Mouse (Mus musculus) intestine, embryonic 14.5 days (tissue): ENCODE measurements at regions not wholly inside any gene's neighbourhood (a gene's known extent, or its start where the extent isn't known, plus 50 kb on each side); places are given as distances from the start of the nearest gene placed in this dataset.

Experiments used
- ATAC-seq: fragments of 200-750 bp; cut with Nextera tagmentation; replicated peaks from 2 replicates; pipeline ENCODE4 v1.8.0; 2017; ENCODE audit warnings: low read depth, moderate number of reproducible peaks, moderate TSS enrichment, moderate library complexity; ENCODE audit not compliant: low FRiP score, low TSS enrichment
- DNase-seq: peaks from one replicate; pipeline ENCODE4 v3.0.0-alpha.2; 2018; ENCODE audit warnings: low spot score
- H3K27ac ChIP-seq: fragments of 300-500 bp; sonication (generic); 2 replicates; pipeline ENCODE4 v1.5.1; 2014; ENCODE audit warnings: low read depth, mild to moderate bottlenecking, control low read depth
- H3K27me3 ChIP-seq: fragments of 300-500 bp; sonication (generic); replicated peaks from 2 replicates; pipeline ENCODE4 v1.6.1; 2014; ENCODE audit warnings: low read length, control low read depth; ENCODE audit not compliant: control insufficient read depth, insufficient read depth
- H3K36me3 ChIP-seq: fragments of 300-500 bp; sonication (generic); 2 replicates; pipeline ENCODE4 v1.6.1; 2014; ENCODE audit warnings: low read length, control low read depth; ENCODE audit not compliant: control insufficient read depth, insufficient read depth
- H3K4me1 ChIP-seq: fragments of 300-500 bp; sonication (generic); replicated peaks from 2 replicates; pipeline ENCODE4 v1.6.1; 2014; ENCODE audit warnings: low read length, control low read depth, mixed read lengths; ENCODE audit not compliant: control insufficient read depth, insufficient read depth
- H3K4me2 ChIP-seq: fragments of 300-500 bp; sonication (generic); 2 replicates; pipeline ENCODE4 v1.6.1; 2014; ENCODE audit warnings: low read length
- H3K4me3 ChIP-seq: fragments of 300-500 bp; sonication (generic); 2 replicates; pipeline ENCODE4 v1.5.1; 2014; ENCODE audit warnings: low read depth, low read length, control low read depth, mixed read lengths
- H3K9ac ChIP-seq: fragments of 300-500 bp; sonication (generic); 2 replicates; pipeline ENCODE4 v1.6.1; 2014; ENCODE audit warnings: mild to moderate bottlenecking, low read length
- H3K9me3 ChIP-seq: fragments of 300-500 bp; sonication (generic); 2 replicates; pipeline ENCODE4 v1.6.1; 2016; ENCODE audit warnings: low read length, control low read depth; ENCODE audit not compliant: control insufficient read depth
- WGBS: fragments of 180-500 bp; shearing (Covaris S2); extraction: QIAGEN DNeasy Blood & Tissue Kit; methylation state at CpG from one replicate; pipeline ENCODE4 v1.1.7; 2014; 5-methylcytosine and 5-hydroxymethylcytosine counted together

DNA sequence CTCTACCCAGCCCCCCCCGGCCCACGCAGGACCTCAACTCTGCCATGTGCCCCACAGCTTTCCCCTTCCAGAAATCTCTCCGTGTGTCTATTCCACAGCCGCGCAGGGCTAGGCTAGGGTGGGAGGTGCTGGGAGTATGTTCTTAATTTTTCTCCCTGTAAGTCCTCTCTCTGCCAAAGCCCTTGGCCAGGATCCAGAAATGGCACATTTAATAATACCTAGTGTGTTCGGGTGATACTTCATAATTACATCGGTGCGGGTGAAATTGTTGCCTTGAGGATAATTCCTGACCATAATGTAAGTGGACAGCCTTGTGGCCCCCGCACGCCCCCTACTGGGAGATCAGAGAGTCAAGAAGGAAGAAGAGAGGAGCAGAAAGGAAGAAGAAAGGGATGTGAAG, 1093.5 kb downstream of the Mrps31 start:
- Histone ChIP-seq H3K9ac (no peak overlapping the region), H3K27ac (no peak overlapping the region), H3K9me3 (no peaks in the 10 kb centered on the region), H3K27me3 (no peaks in the 10 kb centered on the region), H3K4me1 (0 out of 2 replicates have a peak, but pooled peaks cover 4% of the 10 kb centered on the region), H3K4me2 (peak overlapping the region; percentile 39; the same call in 1 of the 2 replicates), H3K36me3 (no peaks in the 10 kb centered on the region), H3K4me3 (no peak overlapping the region)
- ATAC-seq, result no peak
- peak; percentile 79 for DNase-seq
- 41% methylated on average over 10 of the region's 10 CpGs for WGBS

DNA sequence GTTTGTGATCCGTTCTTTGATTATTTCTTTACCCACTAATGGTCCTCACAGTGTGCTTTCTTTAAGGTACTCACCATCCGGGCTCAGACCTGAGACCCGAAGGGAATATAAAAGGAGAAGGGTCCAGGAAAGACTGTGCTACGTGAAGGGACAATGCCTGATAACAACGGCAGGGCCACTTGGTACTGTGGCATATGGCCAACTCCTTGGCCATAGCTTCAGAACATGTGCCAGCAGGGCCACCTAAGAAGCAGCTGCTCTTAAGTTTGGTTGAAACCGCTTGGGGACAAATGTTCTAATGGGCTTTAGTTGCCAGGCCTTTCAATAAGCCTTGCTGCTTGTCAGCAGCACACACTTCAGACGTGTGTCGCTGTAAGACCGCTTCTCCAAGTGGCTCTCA, 1094.1 kb downstream of the Mrps31 start:
- Histone ChIP-seq H3K4me3 (no peak overlapping the region), H3K4me2 (no peak overlapping the region), H3K27ac (no peak overlapping the region), H3K27me3 (no peaks in the 10 kb centered on the region), H3K9ac (no peak overlapping the region), H3K9me3 (no peaks in the 10 kb centered on the region), H3K4me1 (0 out of 2 replicates have a peak, but pooled peaks cover 4% of the 10 kb centered on the region), H3K36me3 (no peaks in the 10 kb centered on the region)
- DNase-seq, result no peak
- 96% methylated on average over 9 of the region's 9 CpGs for WGBS
- no peak for ATAC-seq

DNA sequence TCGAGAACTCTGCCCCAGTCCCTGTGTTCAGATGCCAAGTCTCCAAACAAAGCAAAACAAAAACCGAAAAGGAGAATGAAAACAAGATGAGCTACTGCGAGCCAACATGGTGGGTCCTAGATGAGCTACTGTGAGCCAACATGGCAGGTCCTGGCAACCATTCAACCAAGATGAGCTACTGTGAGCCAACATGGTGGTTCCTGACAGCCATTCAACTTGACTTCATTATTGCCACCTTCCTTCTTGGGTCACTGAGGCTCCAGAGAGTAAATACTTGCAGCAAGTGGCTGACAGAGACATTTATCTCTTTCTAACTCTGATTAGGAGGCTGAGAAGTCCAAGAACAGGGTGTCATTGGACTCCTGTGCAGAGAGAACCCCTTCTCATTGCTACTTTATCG, 1094.8 kb downstream of the Mrps31 start:
- no peak overlapping the region for H3K9ac ChIP-seq
- H3K27me3 ChIP-seq, result no peaks in the 10 kb centered on the region
- H3K36me3 ChIP-seq, result no peaks in the 10 kb centered on the region
- no peak for DNase-seq
- H3K4me2 ChIP-seq, result no peak overlapping the region
- no peak overlapping the region for H3K27ac ChIP-seq
- no peak overlapping the region for H3K4me3 ChIP-seq
- 92% methylated on average over 4 of the region's 4 CpGs for WGBS
- H3K4me1 ChIP-seq, result 0 out of 2 replicates have a peak, but pooled peaks cover 4% of the 10 kb centered on the region
- H3K9me3 ChIP-seq, result no peaks in the 10 kb centered on the region
- ATAC-seq, result no peak

DNA sequence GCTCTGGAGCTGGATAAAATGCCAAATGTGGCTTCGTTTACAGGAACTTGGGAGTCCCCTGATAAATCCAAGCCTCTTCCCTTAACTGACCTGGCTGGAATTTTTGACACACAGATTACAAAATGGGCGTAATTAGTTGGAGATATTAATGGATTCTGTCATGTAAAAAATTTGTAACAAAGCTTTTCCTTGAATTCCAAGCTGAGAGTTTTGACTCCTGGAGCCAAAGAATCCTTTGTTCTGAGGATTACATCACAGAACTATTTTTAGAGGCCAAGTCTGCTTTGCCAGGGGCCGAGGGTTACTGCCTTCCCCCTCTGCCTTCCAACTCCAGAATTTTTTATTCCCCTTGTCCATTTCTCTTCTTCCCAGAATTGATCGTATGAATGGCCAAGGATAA, 1096.5 kb downstream of the Mrps31 start:
- Histone ChIP-seq H3K4me3 (no peak overlapping the region), H3K27ac (no peak overlapping the region), H3K4me2 (no peak overlapping the region), H3K9ac (no peak overlapping the region), H3K9me3 (no peaks in the 10 kb centered on the region), H3K4me1 (0 out of 2 replicates have a peak, but pooled peaks cover 4% of the 10 kb centered on the region), H3K27me3 (no peaks in the 10 kb centered on the region), H3K36me3 (no peaks in the 10 kb centered on the region)
- DNase-seq, result no peak
- 53% methylated on average over 4 of the region's 4 CpGs for WGBS
- no peak for ATAC-seq

DNA sequence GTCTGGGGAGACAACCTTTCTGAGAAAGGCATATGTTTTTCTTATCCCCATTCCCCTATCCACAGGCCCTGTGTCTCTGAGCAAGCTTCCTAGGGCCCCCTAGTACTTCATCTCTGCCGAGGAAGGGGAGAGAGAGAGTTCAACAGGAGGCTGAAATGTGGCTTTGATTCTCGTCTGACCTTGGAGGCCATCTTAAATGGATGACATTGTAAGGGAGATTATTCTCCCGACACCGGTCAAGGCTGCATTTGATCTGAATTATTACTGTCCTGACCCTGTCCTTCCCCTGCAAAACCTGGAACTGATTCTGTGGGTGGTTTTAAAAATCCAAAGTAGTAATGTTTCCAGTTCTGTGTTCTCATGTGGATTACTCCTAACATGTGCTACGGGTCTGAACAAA, 1098.9 kb downstream of the Mrps31 start:
- no peaks in the 10 kb centered on the region for H3K36me3 ChIP-seq
- no peaks in the 10 kb centered on the region for H3K9me3 ChIP-seq
- H3K27ac ChIP-seq, result no peak overlapping the region
- ATAC-seq (no peak), DNase-seq (no peak)
- no peak overlapping the region for H3K4me3 ChIP-seq
- H3K4me2 ChIP-seq, result no peak overlapping the region
- H3K9ac ChIP-seq, result no peak overlapping the region
- 59% methylated on average over 5 of the region's 5 CpGs for WGBS
- no peaks in the 10 kb centered on the region for H3K4me1 ChIP-seq
- H3K27me3 ChIP-seq, result no peaks in the 10 kb centered on the region

DNA sequence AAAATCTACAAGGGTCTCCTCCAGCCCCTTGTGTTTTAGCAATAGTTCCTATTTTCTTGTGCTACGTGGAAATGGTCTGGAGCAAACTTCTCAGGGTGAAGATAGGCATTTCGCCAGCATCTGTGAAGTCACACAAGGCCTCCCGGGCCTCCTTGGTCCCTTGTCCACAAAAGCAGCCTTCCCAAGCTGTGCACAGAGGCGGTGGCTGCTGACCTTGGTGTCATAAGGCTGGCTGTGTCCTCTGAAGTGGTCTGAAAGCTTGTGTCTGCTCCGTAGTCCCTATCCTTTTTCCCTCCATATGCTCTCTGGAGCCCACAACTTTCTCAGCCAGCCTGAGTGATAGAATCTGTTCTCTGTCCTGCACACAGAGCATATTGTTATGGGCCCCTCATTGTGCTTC, 1099.4 kb downstream of the Mrps31 start:
- Histone ChIP-seq H3K4me3 (no peak overlapping the region), H3K4me1 (no peaks in the 10 kb centered on the region), H3K27ac (no peak overlapping the region), H3K9ac (no peak overlapping the region), H3K9me3 (no peaks in the 10 kb centered on the region), H3K36me3 (no peaks in the 10 kb centered on the region), H3K27me3 (no peaks in the 10 kb centered on the region), H3K4me2 (no peak overlapping the region)
- ATAC-seq, result no peak
- no peak for DNase-seq
- WGBS, result 79% methylated on average over 5 of the region's 5 CpGs

DNA sequence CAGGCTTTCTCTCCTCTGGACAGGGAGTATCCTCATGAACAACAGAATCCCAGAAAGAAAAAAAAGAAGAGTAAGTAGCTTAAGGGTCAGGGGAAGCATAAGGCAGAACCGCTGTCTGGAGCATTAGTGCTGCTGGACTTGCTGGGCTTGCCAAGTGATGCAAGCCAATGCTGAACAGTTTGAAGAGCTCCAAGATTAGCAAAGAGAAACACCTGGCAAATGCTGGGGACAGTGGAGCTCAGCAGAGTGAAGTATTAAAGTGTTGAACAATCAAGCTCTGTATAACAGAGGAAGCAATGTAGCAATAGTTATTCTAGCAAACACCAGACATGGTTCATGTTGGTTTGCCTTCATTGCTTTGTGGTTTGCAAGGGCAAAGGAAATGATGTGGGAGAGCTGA, 1100.1 kb downstream of the Mrps31 start:
- Histone ChIP-seq H3K9ac (no peak overlapping the region), H3K9me3 (no peaks in the 10 kb centered on the region), H3K27ac (no peak overlapping the region), H3K4me1 (no peaks in the 10 kb centered on the region), H3K27me3 (no peaks in the 10 kb centered on the region), H3K4me2 (no peak overlapping the region), H3K4me3 (no peak overlapping the region), H3K36me3 (no peaks in the 10 kb centered on the region)
- no peak for ATAC-seq
- DNase-seq, result no peak
- WGBS, result 63% methylated on average over 1 of the region's 1 CpGs

DNA sequence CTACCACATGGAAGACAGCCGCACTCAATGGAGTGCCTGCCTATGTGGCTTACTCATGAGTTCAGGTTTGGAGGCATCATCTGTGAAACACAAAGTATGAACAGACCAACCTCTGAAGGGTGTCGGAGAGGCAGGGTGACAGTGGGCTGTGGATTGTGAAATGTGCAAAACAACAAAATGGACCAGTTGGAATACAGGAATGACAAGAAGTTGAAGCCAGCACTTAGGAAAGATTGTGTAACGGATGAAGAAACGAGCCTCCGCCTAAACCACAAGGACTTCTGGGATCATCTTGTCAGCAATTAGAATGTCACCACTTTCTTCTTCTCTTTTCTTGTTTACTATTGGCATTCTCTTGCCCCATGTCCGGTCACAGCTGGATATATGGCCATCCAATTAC, 1100.6 kb downstream of the Mrps31 start:
- no peaks in the 10 kb centered on the region for H3K4me1 ChIP-seq
- ATAC-seq, result no peak
- WGBS, result 93% methylated on average over 6 of the region's 6 CpGs
- no peak overlapping the region for H3K9ac ChIP-seq
- H3K27ac ChIP-seq, result no peak overlapping the region
- no peaks in the 10 kb centered on the region for H3K9me3 ChIP-seq
- H3K4me2 ChIP-seq, result no peak overlapping the region
- H3K36me3 ChIP-seq, result no peaks in the 10 kb centered on the region
- no peaks in the 10 kb centered on the region for H3K27me3 ChIP-seq
- DNase-seq, result no peak
- H3K4me3 ChIP-seq, result no peak overlapping the region

DNA sequence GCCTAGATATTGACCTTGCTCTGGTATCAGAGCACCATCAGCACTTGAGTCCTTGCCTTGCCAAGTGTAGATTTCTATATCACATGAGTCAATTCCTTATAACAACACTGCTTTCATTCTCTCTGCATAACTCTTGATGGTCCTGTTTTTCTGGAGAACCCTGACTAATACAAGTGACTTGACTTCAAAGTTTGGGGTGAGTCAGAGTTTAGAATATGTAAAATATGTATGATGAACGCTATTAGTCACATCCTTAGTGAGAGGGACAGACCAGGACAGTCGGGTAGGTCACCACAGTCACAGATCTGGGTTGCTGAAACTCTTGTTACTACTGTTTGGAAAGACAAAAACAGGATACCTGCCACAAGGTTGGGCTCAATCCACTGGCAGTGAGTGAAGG, 1105.3 kb downstream of the Mrps31 start:
- 71% methylated on average over 2 of the region's 2 CpGs for WGBS
- ATAC-seq, result no peak

More for the DNA sequence above, 1105.3 kb downstream of the Mrps31 start:
- no peak for DNase-seq
- no peaks in the 10 kb centered on the region for H3K36me3 ChIP-seq
- no peak overlapping the region for H3K4me3 ChIP-seq
- H3K9me3 ChIP-seq, result no peaks in the 10 kb centered on the region
- no peak overlapping the region for H3K27ac ChIP-seq
- H3K4me1 ChIP-seq, result no peaks in the 10 kb centered on the region
- no peak overlapping the region for H3K9ac ChIP-seq
- H3K4me2 ChIP-seq, result no peak overlapping the region
- H3K27me3 ChIP-seq, result no peaks in the 10 kb centered on the region
